Mouse (Mus musculus): ENCODE results near the gene Zglp1. TPM values are rescaled to one million over a fixed set of nuclear protein-coding genes. Genes with fewer than 3 reads are reported as not detected.

Gene Zglp1
- total and polyA plus RNA-seq, 3 experiments = 1.1 to 8.0 TPM; not detected in 1

- Histone ChIP-seq H3K4me1 (ENCODE audit: control insufficient read depth in 1 of 2, insufficient read depth in 2 of 2, low read length in 2 of 2) (no peaks in the 10 kb centered on the region), H3K36me3 (ENCODE audit: control insufficient read depth in 1 of 2, insufficient read depth in 2 of 2, low read length in 2 of 2) (no peaks in the 10 kb centered on the region), H3K4me3 (ENCODE audit: control insufficient read depth in 1 of 2, insufficient read depth in 1 of 2, low read depth in 2 of 2, low read length in 2 of 2) (no peak overlapping the region), H3K79me2 (ENCODE audit: control insufficient read depth, insufficient read depth, low read length, poor library complexity) (no peaks in the 10 kb centered on the region), H3K9me3 (replicated peaks; ENCODE audit: insufficient read depth, low read length) (no peaks in the 10 kb centered on the region), H3K27ac (ENCODE audit: control insufficient read depth, low read depth, low read length) (no peak overlapping the region), H3K9ac (ENCODE audit: control insufficient read depth, low read depth, low read length, poor library complexity, severe bottlenecking) (no peak overlapping the region), H3K27me3 (ENCODE audit: control insufficient read depth in 1 of 2, insufficient read depth in 2 of 2, low read length in 2 of 2) (no peaks in the 10 kb centered on the region)
- DNase-seq (ENCODE audit: low read depth, low spot score) = no peak
- TF ChIP-seq POLR2AphosphoS5 (IDR thresholded peaks at IDR 0.05; ENCODE audit: borderline replicate concordance, low read depth, low read length) (no peak), UBTF (IDR thresholded peaks at IDR 0.05; ENCODE audit: borderline replicate concordance, insufficient read depth, low read depth, low read length) (no peak), ELF1 (IDR thresholded peaks at IDR 0.05; ENCODE audit: low read depth, low read length) (no peak), TAL1 (IDR thresholded peaks at IDR 0.05; ENCODE audit: low read length) (no peak), MYC (IDR thresholded peaks at IDR 0.05; ENCODE audit: low read depth, low read length) (no peak), TBP (IDR thresholded peaks at IDR 0.05; ENCODE audit: low read depth, low read length) (no peak)
Measured at GRCm38 (mm10) chr9:21113751-21114150, 46.9 kb upstream of the Zglp1 start.

GRCm38 (mm10) chr9:21107607-21108237 is 40.8 kb upstream of the Zglp1 start:
- H3K27ac ChIP-seq (ENCODE audit: control insufficient read depth, low read depth, low read length) = no peak overlapping the region
- TF ChIP-seq ZKSCAN1 (IDR thresholded peaks at IDR 0.05; ENCODE audit: low read depth, low read length) = no peak
- no peak for TF ChIP-seq TBP (IDR thresholded peaks at IDR 0.05; ENCODE audit: low read depth, low read length)
- no peak for TF ChIP-seq POLR2A (IDR thresholded peaks at IDR 0.05; ENCODE audit: control insufficient read depth in 1 of 2, insufficient read depth in 1 of 2, low read depth in 1 of 2, low read length in 2 of 2, poor library complexity in 1 of 2)
- TF ChIP-seq UBTF (IDR thresholded peaks at IDR 0.05; ENCODE audit: borderline replicate concordance, insufficient read depth, low read depth, low read length) = no peak
- TF ChIP-seq KAT2A (conservative IDR thresholded peaks at IDR 0.05; ENCODE audit: low read depth, low read length) = no peak
- no peak for TF ChIP-seq ZC3H11A (IDR thresholded peaks at IDR 0.05; ENCODE audit: low read depth, low read length)
- TF ChIP-seq ELF1 (IDR thresholded peaks at IDR 0.05; ENCODE audit: low read depth, low read length) = no peak
- no peak for TF ChIP-seq RCOR1 (IDR thresholded peaks at IDR 0.05; ENCODE audit: low read depth, low read length)
- no peak for TF ChIP-seq MEF2A (IDR thresholded peaks at IDR 0.05; ENCODE audit: extremely low read depth, insufficient replicate concordance, low read depth, low read length, poor library complexity, severe bottlenecking)
- TF ChIP-seq USF2 (IDR thresholded peaks at IDR 0.05; ENCODE audit: borderline replicate concordance in 1 of 2, insufficient read depth in 1 of 2, low read depth in 1 of 2, low read length in 2 of 2) = no peak
- TF ChIP-seq MXI1 (IDR thresholded peaks at IDR 0.05; ENCODE audit: low read depth, low read length) = no peak

More at GRCm38 (mm10) chr9:21107607-21108237, 40.8 kb upstream of the Zglp1 start:
- no peaks in the 10 kb centered on the region for H3K79me2 ChIP-seq (ENCODE audit: control insufficient read depth, insufficient read depth, low read length, poor library complexity)
- H3K9me3 ChIP-seq (replicated peaks; ENCODE audit: insufficient read depth, low read length) = no peaks in the 10 kb centered on the region
- H3K9ac ChIP-seq (ENCODE audit: control insufficient read depth, low read depth, low read length, poor library complexity, severe bottlenecking) = no peak overlapping the region
- H3K27me3 ChIP-seq (ENCODE audit: control insufficient read depth in 1 of 2, insufficient read depth in 2 of 2, low read length in 2 of 2) = no peaks in the 10 kb centered on the region
- no peak for DNase-seq (ENCODE audit: low read depth, low spot score)
- peaks cover 10 to 15% of the 10 kb centered on the region in 2 experiments for H3K4me1 ChIP-seq (ENCODE audit: control insufficient read depth in 1 of 2, insufficient read depth in 2 of 2, low read length in 2 of 2)
- peaks cover 0 to 11% of the 10 kb centered on the region in 2 experiments; a peak in 3 of 4 replicates for H3K36me3 ChIP-seq (ENCODE audit: control insufficient read depth in 1 of 2, insufficient read depth in 2 of 2, low read length in 2 of 2)
- H3K4me3 ChIP-seq (ENCODE audit: control insufficient read depth in 1 of 2, insufficient read depth in 1 of 2, low read depth in 2 of 2, low read length in 2 of 2) = no peak overlapping the region

Data from MEL (cell line).